Mouse (Mus musculus) central nervous system, embryonic 11.5 days (tissue): ENCODE data around the gene Ccdc60. TPM values are rescaled to one million over a fixed set of nuclear protein-coding genes. Genes with fewer than 3 reads are reported as not detected.

Experiments used
- polyA plus RNA-seq: library from polyadenylated mRNA; depleted of rRNA; stranded (reverse); fragments of >200 nt; gene quantifications from 2 replicates; pipeline ENCODE4 v1.2.3, GENCODE M21; 2012; rRNA removed

Gene Ccdc60
- 1.4 and 1.9 TPM in 2 replicates for polyA plus RNA-seq

GRCm38 (mm10) chr5:116288849-116289570, at the start of gene Ccdc60:
Gene Ccdc60, minus strand, starts transcription at chr5:116288985.

GRCm38 (mm10) chr5:116083081-116083480, 205.7 kb downstream of the Ccdc60 start, which contains the start of gene Tmem233:
Gene Tmem233, minus strand, starts transcription at chr5:116083244.

Other genes starting within 250 kb of the Ccdc60 start
- gene Tmem233, start 205.7 kb downstream of the Ccdc60 start, polyA plus RNA-seq: 0.01 and 0.06 TPM in 2 replicates
- 8.8 and 9.1 TPM in 2 replicates for gene Hspb8, start 133.9 kb upstream of the Ccdc60 start, polyA plus RNA-seq